Mouse (Mus musculus) splenic B cell, adult 2 months (primary cell): ENCODE data around the gene 1110025L11Rik.
"Not testable (repeated sequence)": the region's sequence is repeated elsewhere in the genome, so short reads cannot be mapped to it uniquely, and the experiment has no call there.

Source experiments
- DNase-seq: peaks from one replicate; pipeline ENCODE4 v3.0.0-alpha.2; 2011; ENCODE audit warnings: low read depth, low spot score
- H3K27me3 ChIP-seq: 2 replicates; pipeline ENCODE4 v1.6.1; 2012; ENCODE audit warnings: mild to moderate bottlenecking, low read length, moderate library complexity, mixed read lengths; ENCODE audit not compliant: control insufficient read depth, poor library complexity, insufficient read depth, severe bottlenecking
- H3K36me3 ChIP-seq: 2 replicates; pipeline ENCODE4 v1.6.1; 2012; ENCODE audit warnings: mild to moderate bottlenecking, low read length, moderate library complexity, mixed read lengths; ENCODE audit not compliant: control insufficient read depth, poor library complexity, insufficient read depth, severe bottlenecking

Gene 1110025L11Rik

DNA sequence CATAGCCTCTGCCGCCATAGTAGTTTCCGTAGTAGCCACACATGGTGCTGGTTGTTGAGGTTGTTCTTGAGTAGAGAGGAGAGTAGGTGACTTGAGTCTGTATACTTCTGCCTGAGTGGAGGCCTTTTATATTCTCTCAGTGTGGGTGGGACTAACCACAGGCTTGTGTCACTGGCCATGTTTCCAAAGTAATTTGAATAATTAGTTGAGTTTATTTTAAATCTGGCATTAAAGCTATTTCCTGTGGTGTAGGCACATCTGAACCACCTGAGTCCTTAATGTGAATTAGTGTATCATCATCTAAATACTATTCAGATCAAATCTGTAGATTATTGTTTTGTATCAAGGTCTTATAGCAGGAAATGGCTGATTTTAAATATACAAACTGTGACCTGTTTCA lies at the start of gene 1110025L11Rik:
Gene 1110025L11Rik, minus strand, starts transcription at position 101 of the 400 bp plus-strand sequence.
- not testable (repeated sequence) for DNase-seq, H3K36me3 ChIP-seq, H3K27me3 ChIP-seq

- not testable (repeated sequence) for H3K36me3 ChIP-seq, H3K27me3 ChIP-seq, DNase-seq
Observed at GRCm38 (mm10) chr16:89071041-89071440, 7.2 kb upstream of the 1110025L11Rik start.

DNA sequence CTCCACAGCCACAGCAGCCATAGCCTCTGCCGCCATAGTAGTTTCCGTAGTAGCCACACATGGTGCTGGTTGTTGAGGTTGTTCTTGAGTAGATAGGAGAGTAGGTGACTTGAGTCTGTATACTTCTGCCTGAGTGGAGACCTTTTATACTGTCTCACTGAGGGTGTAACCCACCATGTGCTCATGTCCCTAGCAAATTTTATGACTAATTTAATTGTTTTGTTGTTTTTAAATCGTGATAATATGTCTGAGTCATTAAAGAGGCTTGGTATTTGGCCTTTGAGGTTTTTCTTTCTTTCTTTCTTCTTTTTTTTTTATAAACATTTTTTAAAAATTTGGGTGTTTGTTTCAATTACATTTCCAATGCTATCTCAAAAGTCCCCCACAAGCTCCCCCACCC lies 16.0 kb downstream of the 1110025L11Rik start, which contains the start of gene Krtap6-5:
Gene Krtap6-5, minus strand, starts transcription at position 101 of the 400 bp plus-strand sequence.
- H3K36me3 ChIP-seq = no peaks in the 10 kb centered on the region
- H3K27me3 ChIP-seq = no peaks in the 10 kb centered on the region
- no peak for DNase-seq

GRCm38 (mm10) chr16:89041372-89041771 lies 22.4 kb downstream of the 1110025L11Rik start, which contains the start of gene Gm10228:
TSS of gene Gm10228 (minus strand) at chr16:89041472.
- DNase-seq, H3K27me3 ChIP-seq, H3K36me3 ChIP-seq: not testable (repeated sequence)

DNA sequence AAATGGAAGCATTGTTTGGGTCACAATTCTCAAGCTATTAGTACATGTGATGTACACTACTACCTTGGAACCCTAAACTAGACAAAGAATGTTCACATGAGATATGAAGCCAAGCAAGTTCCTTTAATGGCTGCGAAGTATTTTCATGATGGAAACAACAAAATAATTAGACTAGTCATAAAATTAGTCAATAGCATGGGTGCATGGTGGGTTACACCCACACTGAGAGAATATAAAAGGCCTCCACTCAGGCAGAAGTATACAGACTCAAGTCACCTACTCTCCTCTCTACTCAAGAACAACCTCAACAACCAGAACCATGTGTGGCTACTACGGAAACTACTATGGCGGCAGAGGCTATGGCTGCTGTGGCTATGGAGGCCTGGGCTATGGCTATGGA lies 32.4 kb downstream of the 1110025L11Rik start, which contains the start of gene Krtap6-1:
Gene Krtap6-1, plus strand, starts transcription at position 301 of the 400 bp plus-strand sequence.
- not testable (repeated sequence) for H3K27me3 ChIP-seq, DNase-seq, H3K36me3 ChIP-seq

- H3K27me3 ChIP-seq, DNase-seq, H3K36me3 ChIP-seq: not testable (repeated sequence)
Observed at GRCm38 (mm10) chr16:89014984-89015383, 48.8 kb downstream of the 1110025L11Rik start, which contains the start of gene Gm10229. TSS of gene Gm10229 (plus strand) at chr16:89015284.

GRCm38 (mm10) chr16:89013973-89014372 lies 49.8 kb downstream of the 1110025L11Rik start:
- no peak for DNase-seq
- H3K27me3 ChIP-seq = no peaks in the 10 kb centered on the region
- H3K36me3 ChIP-seq = no peaks in the 10 kb centered on the region
